Mouse (Mus musculus) CD8-positive naive resting alpha-beta T cell, adult 2 months (primary cell): ENCODE data around the gene Ggt5.
"Not testable (repeated sequence)": the region's sequence is repeated elsewhere in the genome, so short reads cannot be mapped to it uniquely, and the experiment has no call there.

ENCODE experiments used
- DNase-seq, 2 experiments: peaks; one replicate each; pipeline ENCODE4 v3.0.0; 2022; ENCODE audit warnings: low read depth in 2 of 2, low spot score in 2 of 2

Gene Ggt5

DNA sequence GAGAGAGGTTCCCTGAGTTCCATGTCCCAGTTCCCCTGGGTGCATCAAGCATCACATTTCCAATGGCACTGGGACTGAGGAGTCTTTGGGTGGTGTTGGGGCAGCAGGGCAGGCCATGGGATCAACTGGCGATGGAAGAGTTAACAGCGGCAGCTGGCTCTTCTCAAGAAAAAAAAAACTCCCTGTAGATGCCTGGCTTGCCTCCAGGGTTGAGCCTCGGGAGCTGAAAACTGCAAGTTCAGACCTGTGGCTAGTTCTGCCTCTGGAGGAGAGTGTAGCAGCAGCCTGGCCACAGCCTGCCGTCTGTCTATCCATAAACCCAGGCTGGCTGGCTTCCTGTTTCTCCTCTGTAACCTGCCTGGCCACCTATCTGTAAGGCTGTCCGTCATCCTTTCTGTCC lies at the start of gene Ggt5:
Gene Ggt5 (plus strand): TSS at position 212 of the 400 bp plus-strand sequence.
- no peak for DNase-seq

DNA sequence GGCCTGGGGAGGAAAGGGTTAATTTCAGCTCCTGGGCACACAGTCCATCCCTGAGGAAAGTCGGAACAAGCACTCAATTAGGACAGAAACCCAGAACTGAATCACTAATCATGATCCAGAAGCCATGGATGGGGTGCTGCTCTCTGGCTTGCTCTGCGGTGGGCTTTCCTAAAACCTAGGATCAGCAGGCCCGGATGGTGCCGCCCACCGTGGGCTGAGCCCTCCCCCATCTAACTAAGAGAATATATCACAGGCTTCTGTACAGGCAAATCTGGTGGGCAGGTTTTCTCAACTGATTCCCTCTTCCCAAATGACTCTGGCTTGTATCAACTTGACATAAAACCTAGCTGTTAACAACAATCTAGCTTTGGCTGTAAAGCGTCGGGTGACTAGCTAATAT lies 41.2 kb upstream of the Ggt5 start:
- DNase-seq: no peak

DNA sequence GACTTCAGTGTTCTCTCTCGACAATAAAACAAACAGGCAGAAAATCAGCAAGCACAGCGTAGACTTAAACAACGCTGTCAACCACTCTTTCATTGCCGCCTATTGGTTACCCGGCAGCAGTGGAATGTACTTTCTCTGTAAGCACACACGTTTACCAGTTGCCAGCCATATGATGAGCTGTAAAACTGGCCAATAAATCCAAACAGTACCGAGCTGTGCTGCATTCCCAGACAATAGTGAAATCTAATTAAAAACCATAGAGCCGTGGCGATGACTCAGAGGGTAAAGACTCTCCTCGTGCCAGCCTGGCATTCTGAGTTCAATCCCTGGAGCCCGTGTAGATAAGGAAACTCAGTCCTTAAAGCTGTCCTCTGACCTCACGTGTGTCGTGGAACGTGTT lies 40.7 kb upstream of the Ggt5 start:
- DNase-seq: no peak

DNA sequence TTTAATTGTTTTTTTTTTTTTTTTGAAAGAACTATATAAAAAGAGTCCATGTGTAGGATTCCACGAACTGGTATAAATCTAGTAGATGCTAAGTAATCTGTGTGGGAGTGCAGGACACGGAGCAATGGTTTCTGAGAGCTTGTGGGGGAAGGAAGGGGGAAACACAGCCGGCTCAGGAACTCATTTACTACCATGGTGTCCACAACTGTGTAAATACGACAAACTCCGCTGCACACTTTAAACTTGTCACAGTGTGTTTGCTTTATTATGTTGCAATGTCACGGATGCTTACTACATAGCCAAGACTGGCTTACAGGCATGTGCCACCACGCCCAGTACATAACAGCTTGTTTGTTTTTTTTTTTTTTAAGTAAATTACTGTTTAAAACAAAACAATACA lies 39.3 kb upstream of the Ggt5 start:
- DNase-seq: no peak

DNA sequence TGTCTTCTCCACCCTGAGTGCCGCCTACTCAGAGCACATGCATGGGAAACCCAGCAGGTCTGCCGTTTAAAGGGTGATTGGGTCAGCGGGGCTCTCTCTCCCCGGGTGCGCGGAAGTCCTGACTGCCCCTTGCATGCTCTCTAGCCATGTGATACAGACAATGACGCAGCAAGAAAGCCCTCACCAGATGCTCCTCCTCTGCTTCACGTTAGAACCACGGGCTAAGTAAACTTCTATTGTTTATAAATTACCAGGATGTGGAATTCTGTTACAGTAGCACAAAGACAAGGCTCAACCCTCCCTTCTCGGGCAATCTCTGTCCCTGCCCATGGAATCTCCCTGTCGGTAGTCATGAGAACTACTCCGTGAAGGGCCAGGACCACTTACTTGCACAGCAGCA lies 38.0 kb upstream of the Ggt5 start:
- no peak for DNase-seq

DNA sequence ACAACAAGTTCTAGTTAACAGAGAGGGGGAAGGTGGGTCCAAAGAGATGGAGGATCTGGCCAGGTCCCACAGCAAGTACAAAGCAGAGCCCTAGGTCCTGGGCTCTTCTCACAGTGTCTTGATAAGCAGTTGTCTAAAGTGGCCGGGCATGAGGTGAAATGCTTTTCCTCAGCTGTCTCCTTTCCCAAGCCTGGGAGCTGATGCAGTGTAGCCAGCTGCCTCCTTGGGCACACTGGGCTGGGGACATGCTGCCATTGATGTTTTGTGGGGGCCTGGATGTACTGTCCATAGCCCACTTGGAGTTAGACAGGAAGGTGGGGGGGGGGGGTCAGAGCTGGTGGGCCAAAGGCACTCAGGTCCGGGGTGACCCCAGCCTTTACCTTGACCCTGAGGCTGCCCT lies 37.0 kb upstream of the Ggt5 start:
- DNase-seq: no peak

DNA sequence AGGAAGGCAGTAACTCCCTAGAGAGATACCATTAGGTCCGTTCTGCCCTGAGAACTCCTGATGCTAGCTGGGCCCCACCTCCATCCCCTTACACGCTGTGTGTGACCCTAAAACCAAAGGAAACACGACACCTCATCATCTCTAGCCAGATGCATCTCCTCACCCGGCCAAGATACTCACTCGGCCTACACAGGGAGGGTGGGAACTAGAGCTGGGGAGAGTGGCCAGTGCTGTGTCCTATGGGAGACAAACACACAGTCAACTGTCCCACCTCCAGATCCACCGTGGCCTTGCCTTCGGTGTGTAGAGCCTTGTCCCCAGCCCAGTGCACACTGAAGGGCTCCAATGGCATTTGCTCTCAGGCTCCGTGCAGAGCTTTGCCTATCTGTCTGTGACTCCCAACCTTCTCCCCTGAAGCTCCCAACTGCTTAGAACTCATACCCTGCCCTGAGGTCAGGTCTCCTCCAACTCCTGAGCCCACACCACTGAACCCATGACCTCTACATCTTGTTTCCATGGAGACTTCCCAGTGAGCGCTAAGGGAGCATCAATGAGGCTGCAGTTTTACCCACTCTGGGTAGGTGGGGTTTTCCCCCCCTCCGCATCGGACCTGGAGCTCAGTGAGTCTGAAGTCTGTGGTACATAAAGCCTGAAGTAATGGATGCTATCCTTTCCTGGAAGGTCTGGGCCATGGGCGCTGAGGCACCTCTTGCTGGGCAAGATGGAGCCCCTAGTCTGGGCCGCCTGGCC lies 36.3 kb upstream of the Ggt5 start:
- DNase-seq: no peak

DNA sequence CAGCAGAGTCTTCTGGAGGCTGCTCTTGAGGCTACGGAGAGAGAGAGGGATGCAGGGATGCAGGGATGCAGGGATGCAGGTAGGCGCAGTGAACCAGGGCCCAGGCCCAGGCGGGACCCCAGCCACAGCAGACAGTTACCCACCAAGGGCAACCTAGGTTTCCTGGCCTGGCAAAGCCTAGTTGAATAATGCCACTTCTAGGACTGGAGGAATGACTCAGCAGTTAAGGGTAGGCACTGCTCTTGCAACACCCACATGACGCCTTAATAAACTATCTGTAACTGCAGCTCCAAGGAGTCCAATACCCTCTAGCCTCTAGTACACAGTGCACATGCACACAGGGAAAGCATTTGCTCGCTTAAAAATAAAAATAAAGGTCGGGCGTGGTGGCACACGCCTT lies 35.0 kb upstream of the Ggt5 start:
- DNase-seq: no peak

DNA sequence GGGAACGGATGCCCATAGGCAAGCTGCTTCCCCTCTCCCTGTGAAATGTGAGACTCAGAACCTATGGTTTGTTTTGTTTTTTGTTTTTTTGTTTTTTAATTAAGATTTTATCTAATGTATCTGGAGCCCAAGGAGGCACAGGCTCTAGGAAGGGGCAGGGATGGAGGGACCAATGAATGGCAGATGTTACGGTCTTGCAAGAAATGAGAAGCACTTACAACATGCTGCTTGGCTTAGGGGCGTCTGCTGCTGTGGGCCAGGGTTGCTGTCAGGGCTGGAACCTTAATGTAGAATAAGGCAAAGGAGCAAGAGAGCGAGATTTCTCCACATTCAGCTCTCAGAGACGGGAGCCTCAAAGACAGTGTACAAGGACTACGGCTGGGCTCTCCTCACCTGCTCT lies 33.6 kb upstream of the Ggt5 start:
- no peak for DNase-seq

DNA sequence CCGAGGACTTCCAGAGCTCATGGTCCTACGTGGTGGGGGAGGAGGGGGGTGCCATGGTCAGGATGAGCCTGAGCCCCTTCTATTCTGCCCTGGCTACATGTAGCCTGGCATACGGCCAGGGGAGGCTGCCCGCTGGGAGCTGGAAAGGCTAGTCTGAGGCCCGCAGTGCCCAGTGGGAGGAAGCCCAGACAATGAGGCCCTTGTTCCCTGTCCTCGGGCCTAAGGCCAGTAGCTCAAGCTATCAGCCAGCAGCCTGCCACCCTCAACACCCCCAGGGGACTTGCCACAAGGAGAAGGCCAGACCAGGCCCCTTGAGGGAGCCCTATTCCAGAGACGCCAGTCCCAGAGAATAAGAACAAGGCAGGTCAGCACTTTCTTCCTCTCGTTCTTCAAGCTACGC lies 33.1 kb upstream of the Ggt5 start:
- no peak for DNase-seq

DNA sequence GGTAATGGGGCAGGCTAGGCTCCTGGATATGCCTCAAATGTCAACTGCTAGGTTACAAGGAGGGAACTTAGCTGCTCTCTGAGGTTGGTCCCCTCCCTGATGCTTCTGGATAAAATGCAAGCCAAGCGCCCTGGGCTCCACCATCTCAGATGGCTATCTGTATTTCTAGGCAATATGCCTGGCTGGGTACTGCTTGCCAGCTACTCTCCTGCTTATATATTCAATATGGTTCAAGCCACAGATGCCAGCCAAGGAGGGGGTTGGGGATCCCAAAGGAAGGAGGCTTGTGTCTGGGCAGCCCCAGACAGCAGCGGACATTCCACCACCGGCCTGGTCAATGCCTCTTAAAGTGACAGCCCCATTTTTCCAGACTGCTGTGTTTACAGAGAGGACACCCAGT lies 30.6 kb upstream of the Ggt5 start:
- no peak for DNase-seq

DNA sequence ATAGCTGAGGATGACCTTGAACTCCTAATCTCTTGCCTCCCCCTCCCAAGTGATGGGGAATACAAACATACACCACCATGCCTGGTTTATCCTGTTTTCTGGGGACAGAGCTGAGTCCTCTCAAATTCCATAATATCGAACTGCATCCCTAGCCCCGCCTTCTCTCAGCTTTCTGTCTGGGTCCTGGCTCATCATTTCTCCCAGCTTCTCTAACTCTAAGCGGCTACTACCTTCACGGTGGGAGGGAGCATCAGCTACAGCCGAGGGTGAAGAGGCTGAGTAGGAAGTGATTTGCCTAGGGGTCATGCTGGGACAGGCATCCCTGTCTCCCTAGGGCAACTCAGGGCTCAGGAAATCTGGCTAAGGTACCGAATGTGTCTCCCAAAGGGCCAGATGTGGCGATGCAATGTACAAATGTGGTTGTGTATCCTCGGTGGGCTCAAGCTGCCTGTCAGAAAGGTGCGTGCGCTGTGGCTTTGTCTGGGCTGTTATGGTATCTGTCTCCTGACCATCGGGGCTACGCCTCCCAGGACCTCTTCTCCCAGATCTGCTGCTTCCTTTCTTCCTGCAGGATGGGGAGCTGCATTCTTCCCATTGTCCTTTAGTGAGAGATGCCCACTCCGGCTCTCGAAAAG lies 30.0 kb upstream of the Ggt5 start:
- DNase-seq: no peak

DNA sequence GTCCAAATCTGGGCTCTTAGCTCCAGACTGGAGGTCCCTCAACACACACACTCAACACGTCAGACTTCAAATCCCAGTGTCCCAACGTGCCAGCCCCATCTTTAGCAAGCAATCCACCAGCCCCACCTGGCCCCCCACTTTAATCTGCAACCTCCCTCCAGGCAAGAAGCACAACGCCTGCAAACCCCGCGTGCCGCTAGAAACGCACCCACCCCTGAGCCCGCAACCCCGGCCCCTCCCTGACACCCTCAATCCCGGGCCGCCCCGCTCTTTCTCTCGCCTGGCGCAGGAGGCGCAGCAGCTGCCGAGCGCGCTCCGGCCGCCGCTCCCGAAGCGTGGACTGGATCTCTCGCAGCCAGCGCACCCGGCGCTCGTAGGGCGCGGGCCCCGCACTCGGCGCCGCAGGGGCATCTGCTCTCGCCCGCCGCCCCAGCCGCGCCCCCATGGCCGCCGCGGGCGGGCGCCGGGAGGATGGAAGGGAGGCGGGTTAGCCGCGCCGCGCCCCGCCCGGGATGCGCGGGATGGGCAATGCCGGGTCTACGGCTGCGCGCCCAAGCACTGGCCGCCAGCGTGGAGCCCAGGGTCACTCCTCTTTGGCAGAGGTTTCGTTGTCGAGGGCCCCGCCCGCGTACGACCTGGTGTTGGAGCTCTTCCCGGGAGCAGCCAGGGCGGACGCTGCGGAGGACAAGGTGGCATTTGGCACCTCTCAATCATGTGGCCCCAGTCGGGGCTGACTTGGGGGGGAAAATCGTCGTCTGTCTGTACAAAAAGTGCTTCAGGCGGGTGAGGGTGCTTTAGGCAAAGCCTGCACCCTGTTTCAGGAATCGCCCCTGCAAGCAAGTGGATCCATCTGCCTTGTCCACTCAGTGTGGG lies 29.2 kb upstream of the Ggt5 start, which contains the start of gene Lrrc75b:
Gene Lrrc75b (minus strand): TSS at position 655 of the 873 bp plus-strand sequence.
- DNase-seq: peak; percentile 20 to 30

DNA sequence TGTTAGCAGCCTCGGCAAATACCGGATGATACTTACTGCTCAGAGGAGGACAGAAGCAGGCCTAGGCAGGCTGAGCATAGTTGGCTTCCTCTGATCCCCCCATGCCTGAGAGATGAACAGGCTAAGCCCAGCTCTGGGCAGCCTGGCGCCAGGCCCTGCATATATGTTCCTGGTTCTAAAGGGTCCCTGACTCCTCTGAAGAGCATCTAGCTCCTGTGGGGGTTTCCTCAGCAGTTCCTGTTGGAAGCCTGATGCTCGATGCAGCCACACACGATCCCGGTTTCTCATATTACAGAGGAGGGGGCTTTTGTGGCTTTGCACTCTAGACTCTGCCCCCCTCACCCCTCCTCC lies 28.6 kb upstream of the Ggt5 start:
- no peak for DNase-seq

DNA sequence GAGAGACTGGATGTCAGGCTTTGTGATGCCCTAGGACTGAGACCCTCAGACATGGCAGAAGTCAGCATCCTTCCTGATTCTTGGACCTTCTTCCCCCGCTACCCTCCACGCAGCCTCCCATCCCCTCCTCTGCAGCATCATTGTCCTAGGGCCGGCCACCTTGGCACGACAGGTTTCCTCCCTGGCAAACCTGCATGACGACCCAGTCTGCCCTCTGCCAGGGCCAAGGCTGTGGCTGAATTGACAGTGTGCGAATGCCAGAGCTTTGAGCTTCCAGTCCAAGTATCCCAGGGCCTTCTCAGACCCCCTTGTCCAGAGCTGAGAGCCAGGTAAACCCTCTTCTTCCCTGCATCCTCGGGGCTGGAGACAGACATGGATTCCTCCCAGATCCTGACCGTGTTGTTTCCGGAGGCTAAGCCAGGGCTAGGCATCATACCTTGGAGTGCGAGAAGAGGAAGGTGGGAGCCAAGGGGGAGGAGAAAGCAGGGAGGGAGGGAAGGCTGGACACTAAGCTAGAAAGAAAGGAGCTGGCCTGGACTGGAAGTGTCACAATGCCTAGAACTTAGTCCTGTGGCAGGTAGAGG lies 28.0 kb upstream of the Ggt5 start, which contains the start of gene Ggt1:
Gene Ggt1 (plus strand): TSS at position 534 of the 584 bp plus-strand sequence.
- DNase-seq: no peak

DNA sequence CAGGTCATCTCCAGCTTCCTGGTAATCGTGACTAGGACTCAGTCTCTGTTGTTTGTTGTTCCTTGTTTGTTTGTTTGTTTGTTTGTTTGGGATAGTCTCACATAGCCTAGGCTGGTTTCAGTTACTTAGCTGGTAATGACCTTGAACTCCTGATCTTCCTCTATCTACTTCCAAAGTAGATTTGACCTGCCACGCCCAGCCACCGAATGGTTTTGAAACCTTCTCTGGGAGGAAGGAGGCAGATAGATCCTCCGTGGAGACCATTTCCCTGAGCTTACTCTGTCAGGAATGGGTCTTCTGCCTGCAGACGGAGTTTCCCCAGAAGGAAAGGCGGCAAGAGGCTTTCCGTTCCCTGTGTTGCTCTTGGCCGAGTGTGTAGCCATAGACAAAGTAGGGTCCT lies 26.5 kb upstream of the Ggt5 start:
- no peak for DNase-seq

DNA sequence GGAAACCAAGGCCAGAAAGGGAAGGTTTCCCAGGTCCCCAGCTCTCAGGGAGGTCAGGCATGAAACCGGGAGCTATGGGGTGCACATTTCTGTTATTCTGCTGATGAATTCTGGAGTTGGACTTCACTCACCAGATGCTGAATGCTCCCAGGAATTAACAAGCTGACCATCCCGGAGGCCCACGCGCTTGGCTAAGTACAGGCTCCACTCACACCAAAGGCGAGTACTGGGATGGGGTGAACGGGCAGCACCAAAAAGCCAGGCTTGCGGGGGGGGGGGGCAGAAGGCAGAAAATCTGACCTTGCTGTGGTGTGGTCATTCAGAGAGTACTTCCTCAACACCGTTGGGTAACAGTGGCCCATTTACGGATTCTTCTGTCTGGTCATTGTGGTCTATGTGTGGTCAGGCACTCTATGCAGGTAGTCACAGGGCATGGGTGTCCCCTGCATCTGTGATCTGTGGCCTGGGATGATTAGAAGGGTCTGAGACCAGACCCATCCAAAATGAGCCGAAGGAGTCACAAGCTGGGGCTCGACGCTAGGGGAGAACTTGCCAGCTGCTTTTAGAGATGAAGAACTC lies 24.4 kb upstream of the Ggt5 start:
- DNase-seq: no peak

DNA sequence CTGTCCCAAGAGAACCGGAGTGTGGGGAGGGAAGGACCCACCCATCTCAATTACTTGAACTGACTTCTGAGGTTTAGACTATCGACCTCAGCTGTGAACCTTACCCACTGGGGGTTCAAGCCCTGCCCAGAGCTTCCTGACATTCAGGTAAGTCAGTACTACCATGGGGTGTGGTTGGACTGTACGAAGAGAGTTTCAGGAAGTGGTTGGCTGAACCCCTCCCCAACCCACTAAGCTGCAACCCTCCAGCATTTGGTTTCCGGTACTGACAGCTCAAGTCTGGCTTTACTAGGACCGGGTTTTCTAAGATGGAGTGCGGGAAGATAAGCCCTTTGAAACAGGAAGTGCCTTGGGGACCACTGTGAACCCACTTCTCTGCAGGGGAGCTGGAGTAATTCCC lies 23.7 kb upstream of the Ggt5 start:
- DNase-seq: peak; percentile 69 to 75

DNA sequence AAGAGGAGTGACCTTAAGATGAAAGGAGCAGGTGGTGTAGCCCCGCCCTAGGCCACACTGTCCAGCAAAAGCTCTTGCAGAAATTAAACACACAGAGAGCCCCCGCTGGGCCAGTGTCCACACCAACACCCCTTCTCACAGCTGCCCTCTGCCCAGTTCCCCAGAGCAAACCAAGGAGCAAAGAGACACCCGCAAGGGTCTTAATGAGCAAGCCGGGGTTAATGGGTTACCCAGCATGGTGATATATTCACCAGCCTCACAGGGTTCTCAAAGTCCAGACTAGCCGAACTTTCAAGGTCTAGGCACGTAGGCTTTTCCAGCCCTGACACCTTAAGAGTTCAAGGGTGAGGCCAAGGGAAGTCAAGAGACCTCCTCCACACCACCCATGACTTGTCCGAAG lies 23.2 kb upstream of the Ggt5 start:
- DNase-seq: no peak

DNA sequence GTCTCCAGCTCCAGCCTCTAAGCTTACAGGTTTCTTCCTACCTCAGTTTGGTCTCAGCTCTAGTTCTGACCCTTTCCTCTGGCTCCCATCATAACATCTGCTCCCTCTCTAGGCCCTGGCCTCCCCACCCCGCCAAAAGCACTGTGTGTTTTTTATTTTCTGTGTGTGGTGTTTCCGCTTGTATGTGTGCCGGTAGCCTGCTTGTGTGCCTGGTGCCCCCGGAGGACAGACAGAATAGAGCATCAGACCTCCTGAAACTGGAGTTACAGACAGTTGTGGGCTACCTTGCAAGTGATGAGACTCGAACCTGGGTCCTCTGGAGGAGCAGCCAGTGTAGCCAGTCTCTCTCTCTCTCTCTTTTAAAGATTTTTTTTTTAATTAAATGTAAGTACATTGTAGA lies 22.8 kb upstream of the Ggt5 start:
- DNase-seq: peak; percentile 34 to 44

DNA sequence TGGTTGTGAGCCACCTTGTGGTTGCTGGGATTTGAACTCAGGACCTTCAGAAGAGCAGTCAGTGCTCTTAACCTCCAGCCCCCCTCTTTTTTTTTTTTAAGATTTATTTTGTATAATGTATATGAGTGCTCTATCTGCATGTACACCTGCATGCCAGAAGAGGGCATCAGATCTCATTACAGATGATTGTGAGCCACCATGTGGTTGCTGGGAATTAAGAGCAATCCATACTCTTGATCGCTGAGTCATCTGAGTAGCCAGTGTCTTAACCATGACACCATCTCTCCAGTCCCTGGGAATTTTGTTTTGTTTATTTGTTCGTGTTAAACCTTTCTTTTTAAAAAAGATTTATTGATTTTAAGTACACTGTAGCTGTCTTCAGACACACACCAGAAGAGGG lies 22.4 kb upstream of the Ggt5 start:
- not testable (repeated sequence) for DNase-seq
